Mouse (Mus musculus) layer of hippocampus, adult 2 months (tissue): ENCODE results near the gene Ms4a10. TPM values are rescaled to one million over a fixed set of nuclear protein-coding genes. Genes with fewer than 3 reads are reported as not detected.

ENCODE experiments used
- DNase-seq, 2 experiments: peaks; one replicate each; pipeline ENCODE4 v3.0.0; 2022; ENCODE audit warnings: low spot score in 2 of 2
- H3K27ac ChIP-seq: fragments of 200-600 bp; 2 replicates; pipeline ENCODE4 v1.8.1; 2022
- H3K4me3 ChIP-seq: fragments of 200-600 bp; 2 replicates; pipeline ENCODE4 v1.8.1; 2022; ENCODE audit warnings: mild to moderate bottlenecking
- CTCF ChIP-seq: fragments of 200-600 bp; conservative IDR thresholded peaks from 2 replicates; pipeline ENCODE4 v1.8.1; 2022; ENCODE audit warnings: antibody characterized with exemption, mild to moderate bottlenecking, moderate library complexity
- total RNA-seq, 2 experiments: library from RNA; stranded (reverse); gene quantifications; 2 replicates each; pipeline ENCODE4 v1.2.3; 2021

Gene Ms4a10
- total RNA-seq, 2 experiments from 2014 or later = not detected

DNA sequence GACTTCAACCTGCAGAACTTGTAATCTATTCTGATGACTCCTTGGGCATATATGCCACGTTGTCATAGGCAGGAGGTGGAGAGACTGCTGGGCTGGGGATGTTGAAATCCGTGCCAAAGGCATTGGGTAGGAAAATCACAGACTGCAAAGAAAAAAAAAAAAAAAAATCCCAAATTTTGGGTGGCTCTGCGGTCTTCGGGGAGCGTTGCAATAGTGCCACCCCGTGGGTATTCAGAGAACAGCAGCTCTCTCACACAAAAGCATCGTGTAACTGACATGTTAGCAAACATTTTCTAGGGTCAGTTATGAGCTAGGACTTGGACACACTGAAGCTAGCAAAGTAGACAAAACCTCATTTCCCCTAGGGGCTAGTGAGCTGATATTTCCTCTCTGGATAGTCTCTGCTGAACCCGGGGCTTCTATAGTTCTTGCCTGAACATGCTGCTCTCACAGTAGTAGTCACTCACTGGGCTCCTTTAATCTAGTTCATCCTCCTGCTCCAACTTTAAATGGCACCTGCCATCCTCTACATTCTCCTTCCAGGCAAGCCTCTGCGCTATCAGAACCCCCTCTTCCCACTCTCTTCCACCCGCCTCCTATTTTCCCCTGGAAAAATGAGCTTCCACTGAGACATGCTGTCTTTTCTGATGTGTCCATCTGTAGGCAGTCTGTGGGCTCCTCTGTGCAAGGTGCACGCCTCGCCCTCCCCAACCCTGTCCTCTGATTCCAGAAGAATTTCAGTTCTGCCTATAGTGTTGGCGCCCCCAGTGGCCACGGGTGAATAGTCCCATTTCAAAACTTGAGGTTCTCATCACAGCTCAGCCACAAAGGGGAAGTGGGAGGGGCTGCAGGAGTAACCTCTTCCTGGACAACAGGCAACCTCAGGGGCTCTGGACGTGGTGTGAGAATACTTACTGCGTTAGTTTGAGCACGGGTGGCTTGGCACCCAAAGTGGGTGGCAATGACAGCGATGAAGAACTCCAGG, 5.0 kb upstream of the Ms4a10 start:
- H3K4me3 ChIP-seq = no peak overlapping the region
- peak overlapping the region; percentile 33; the same call in 1 of the 2 replicates for H3K27ac ChIP-seq
- TF ChIP-seq CTCF = peak; percentile 74
- peak; percentile 53 to 76 for DNase-seq

GRCm38 (mm10) chr19:10976318-10976717, 1.8 kb upstream of the Ms4a10 start:
- DNase-seq = no peak
- Histone ChIP-seq H3K27ac (no peak overlapping the region), H3K4me3 (no peak overlapping the region)
- peak; percentile 69 for TF ChIP-seq CTCF

- H3K27ac ChIP-seq = no peak overlapping the region
- no peak for TF ChIP-seq CTCF
- no peak overlapping the region for H3K4me3 ChIP-seq
- DNase-seq = no peak
Observed at GRCm38 (mm10) chr19:10975187-10975586, 717 bp upstream of the Ms4a10 start.

DNA sequence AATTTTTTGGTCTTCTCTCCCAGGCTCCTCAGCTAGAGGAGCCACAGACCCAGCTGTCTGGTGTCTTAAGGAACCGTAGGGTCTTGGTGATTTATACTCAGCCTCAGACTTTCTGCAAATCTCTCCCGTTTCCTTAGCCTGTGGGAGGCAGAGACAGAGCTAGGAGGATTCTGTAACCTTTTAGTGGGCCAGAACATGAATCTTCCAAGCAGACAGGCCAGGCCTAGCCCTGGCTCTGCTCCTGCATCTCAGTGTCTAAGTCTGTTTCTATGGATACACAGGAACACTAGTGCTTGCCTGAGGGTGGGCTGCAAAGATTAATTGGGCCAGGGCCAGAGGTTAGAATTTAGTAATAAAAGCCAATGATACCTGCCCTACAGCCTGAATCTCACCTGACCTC, 1.3 kb downstream of the Ms4a10 start:
- no peak for TF ChIP-seq CTCF
- H3K27ac ChIP-seq = no peak overlapping the region

DNA sequence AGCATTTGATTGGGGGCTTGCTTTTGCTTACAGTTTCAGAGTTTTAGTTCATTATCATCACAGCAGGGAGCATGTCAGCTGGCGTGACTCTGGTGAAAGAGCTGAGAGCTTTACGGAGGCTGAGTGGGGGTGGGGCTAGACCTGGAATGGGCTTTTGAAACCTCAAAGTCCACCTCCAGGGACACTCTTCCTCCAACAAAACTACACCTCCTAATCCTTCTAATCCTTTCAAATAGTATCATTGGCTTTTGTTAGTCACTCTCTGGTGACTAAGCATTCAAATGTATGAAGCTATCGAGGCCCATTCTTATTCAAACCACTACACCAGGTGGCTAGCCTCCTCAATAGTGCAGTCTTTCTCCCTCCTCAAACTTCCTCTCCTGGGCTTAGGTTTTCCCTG, 1.8 kb downstream of the Ms4a10 start:
- H3K27ac ChIP-seq = no peak overlapping the region
- TF ChIP-seq CTCF = no peak
- H3K4me3 ChIP-seq = no peak overlapping the region
- no peak for DNase-seq

More for the DNA sequence above, 1.3 kb downstream of the Ms4a10 start:
- DNase-seq = no peak
- no peak overlapping the region for H3K4me3 ChIP-seq

GRCm38 (mm10) chr19:10970457-10970856, 4.0 kb downstream of the Ms4a10 start:
- H3K4me3 ChIP-seq = no peak overlapping the region
- DNase-seq = no peak
- H3K27ac ChIP-seq = no peak overlapping the region
- no peak for TF ChIP-seq CTCF

DNA sequence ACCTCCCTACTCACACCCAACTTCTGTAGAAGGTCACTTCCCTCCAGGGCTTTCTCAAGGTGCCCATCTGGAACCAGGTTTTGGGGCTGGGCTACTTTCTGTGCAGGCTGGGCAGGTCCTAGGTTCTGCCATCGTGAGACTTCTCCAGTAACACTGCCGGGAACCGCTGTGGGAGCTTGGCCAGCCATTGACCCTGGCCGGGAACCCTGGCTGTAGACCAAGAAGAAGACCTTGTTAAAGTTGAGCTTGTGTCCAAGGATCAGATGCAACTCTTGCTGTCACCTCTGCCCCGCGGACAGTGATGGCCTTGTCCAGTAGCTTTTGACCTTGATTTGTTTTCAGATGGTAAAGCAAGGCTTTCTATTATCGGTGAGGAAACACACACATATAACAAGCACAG, 5.9 kb downstream of the Ms4a10 start:
- TF ChIP-seq CTCF = no peak
- Histone ChIP-seq H3K4me3 (no peak overlapping the region), H3K27ac (no peak overlapping the region)
- DNase-seq = no peak

GRCm38 (mm10) chr19:10965721-10966120, 8.7 kb downstream of the Ms4a10 start:
- no peak for DNase-seq
- Histone ChIP-seq H3K27ac (no peak overlapping the region), H3K4me3 (no peak overlapping the region)
- no peak for TF ChIP-seq CTCF

GRCm38 (mm10) chr19:10959978-10960346, 14.5 kb downstream of the Ms4a10 start:
- no peak for DNase-seq
- no peak for TF ChIP-seq CTCF
- no peak overlapping the region for H3K4me3 ChIP-seq
- no peak overlapping the region for H3K27ac ChIP-seq

DNA sequence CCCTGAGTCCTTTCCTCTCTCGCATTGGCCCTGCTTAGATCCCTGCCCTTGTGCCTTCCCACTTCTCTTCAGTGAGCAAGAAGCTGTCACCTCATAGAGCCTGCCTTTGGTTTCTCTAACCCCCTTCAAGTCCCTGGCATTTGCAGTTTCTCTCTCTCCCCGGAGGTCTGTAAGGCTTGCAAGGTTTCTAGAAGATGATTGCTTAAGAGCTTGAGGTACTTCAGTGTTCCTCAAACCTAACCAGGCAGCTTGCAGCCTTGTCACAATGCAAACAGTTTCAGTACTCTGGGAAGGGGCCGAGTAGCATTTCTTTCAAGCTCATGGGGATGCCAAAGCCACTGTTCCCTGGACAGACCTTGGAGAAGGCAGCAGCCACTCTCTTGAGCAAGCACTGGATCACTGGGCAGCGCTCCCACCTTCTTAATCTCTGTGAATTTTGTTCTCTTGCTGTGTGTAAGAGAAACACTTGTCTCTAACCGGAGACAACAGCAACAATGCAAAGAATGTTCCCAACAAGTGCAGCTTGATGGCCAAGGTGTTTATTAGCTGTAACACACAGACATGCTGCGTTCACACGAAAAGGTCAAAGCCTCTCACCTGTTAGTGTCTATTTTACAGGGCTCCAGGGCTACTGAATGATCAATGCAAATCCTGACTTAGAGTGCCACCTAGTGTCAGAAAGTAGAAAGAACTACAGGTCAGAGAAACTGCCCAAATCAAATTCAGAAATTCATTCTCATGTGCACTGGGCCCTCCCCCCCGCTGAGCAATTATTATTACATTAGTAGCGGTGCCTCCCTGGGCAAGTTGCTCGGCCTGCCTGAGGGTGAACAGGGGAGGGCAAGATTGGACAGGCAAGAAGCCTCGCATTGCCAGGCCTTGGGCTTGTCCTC, 15.1 kb downstream of the Ms4a10 start:
- TF ChIP-seq CTCF = peak; percentile 91
- Histone ChIP-seq H3K27ac (no peak overlapping the region), H3K4me3 (no peak overlapping the region)
- peak; percentile 65 to 73 for DNase-seq

GRCm38 (mm10) chr19:10952021-10952939, 22.2 kb downstream of the Ms4a10 start:
- H3K27ac ChIP-seq = peak overlapping the region; percentile 76
- DNase-seq = peak in 1 of 2 experiments; percentile 25
- H3K4me3 ChIP-seq = no peak overlapping the region
- no peak for TF ChIP-seq CTCF

GRCm38 (mm10) chr19:10949558-10949957, 24.9 kb downstream of the Ms4a10 start:
- no peak for TF ChIP-seq CTCF
- DNase-seq = no peak
- peak overlapping the region; percentile 75 for H3K27ac ChIP-seq
- peak overlapping the region; percentile 40 for H3K4me3 ChIP-seq
